Comparison of ENCODE assay signal across 14 mouse cellular contexts in the genomic region with DNA sequence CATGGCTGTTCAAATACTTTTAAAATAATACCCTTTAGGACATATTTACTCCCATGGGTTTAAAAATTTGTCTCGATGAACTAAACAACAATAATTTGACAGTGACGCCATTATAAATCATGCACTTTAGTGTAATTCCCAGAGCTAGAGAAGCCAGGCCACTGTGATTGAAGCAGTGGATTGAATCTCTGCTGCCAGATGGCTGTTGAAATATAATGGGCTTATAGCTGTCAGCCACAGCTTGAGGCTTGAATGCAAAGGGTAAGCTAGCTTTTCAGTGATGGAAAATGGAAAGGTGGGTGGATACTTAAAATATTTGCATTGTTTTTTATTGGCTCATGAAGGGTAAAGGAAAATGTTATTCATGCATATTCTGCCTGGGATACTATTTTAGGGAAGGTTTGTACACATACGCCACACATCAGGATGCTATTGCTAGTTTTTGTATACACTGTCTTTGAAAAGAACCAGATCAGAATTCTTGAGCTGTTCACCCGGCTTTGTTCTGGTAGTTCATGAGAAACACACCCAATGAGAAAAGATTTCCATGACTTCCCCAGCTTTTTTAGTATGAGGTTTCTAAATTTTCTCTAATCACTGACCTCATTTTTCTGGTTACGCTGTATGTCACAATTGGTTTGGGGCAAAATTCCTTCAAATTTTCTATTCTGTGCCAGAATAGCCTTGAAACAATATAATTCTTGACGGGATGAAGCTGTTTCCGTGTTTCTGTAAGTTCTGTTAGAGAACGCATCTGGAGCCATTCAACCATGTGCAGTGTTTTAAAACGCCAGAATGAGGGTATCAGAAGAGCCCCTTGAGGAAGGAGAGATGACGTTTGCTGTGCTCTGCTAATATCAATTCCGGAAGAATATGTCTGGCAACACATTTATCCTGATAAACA.
DNase-seq lines count a peak whose midpoint lies in the region; ATAC-seq lines count a peak whose summit lies in the region.
"Had no signal": no experiment of that assay in that cellular context is flagged by ENCODE, and none has a peak within 500 bp of the region (broad histone marks: within the 10 kb centered on the region; RNA-seq: fewer than 3 reads in every experiment).

No protein-coding gene starts in this region.

- H3K4me1 ChIP-seq in forebrain, embryonic 12.5 days = peaks cover 14% of the 10 kb centered on the region; the same call in 1 of the 2 replicates
- H3K4me1 ChIP-seq in forebrain, embryonic 11.5 days (replicated peaks; ENCODE audit: control insufficient read depth, insufficient read depth, low read length) = no peaks in the 10 kb centered on the region
- peaks cover 9% of the 10 kb centered on the region; the same call in 1 of the 2 replicates for H3K4me1 ChIP-seq in embryonic facial prominence, embryonic 14.5 days (ENCODE audit: control insufficient read depth, insufficient read depth, low read length)
- peaks cover 3% of the 10 kb centered on the region for H3K4me1 ChIP-seq in hindbrain, embryonic 16.5 days (ENCODE audit: control insufficient read depth, insufficient read depth, low read depth, low read length)
- peaks cover 14% of the 10 kb centered on the region for H3K4me1 ChIP-seq in neural tube, embryonic 13.5 days (replicated peaks)
- H3K4me1 ChIP-seq in heart, embryonic 12.5 days (replicated peaks) = no peaks in the 10 kb centered on the region

- no peaks in the 10 kb centered on the region for H3K27me3 ChIP-seq in forebrain, embryonic 12.5 days
- no peaks in the 10 kb centered on the region for H3K27me3 ChIP-seq in forebrain, embryonic 11.5 days (ENCODE audit: control insufficient read depth, insufficient read depth, low read length)
- no peaks in the 10 kb centered on the region for H3K27me3 ChIP-seq in embryonic facial prominence, embryonic 14.5 days (replicated peaks; ENCODE audit: control insufficient read depth, insufficient read depth, low read length)
- no peaks in the 10 kb centered on the region for H3K27me3 ChIP-seq in hindbrain, embryonic 16.5 days (replicated peaks; ENCODE audit: control insufficient read depth, insufficient read depth, low read length)
- H3K27me3 ChIP-seq in neural tube, embryonic 13.5 days = no peaks in the 10 kb centered on the region
- no peaks in the 10 kb centered on the region for H3K27me3 ChIP-seq in heart, embryonic 12.5 days (replicated peaks)

- H3K4me3 ChIP-seq in forebrain, embryonic 12.5 days (replicated peaks) = no peak overlapping the region
- H3K4me3 ChIP-seq in forebrain, embryonic 11.5 days (ENCODE audit: low read depth, low read length) = no peak overlapping the region
- H3K4me3 ChIP-seq in embryonic facial prominence, embryonic 14.5 days (ENCODE audit: low read depth, low read length) = no peak overlapping the region
- H3K4me3 ChIP-seq in hindbrain, embryonic 16.5 days (ENCODE audit: low read length) = no peak overlapping the region
- H3K4me3 ChIP-seq in neural tube, embryonic 13.5 days = no peak overlapping the region
- H3K4me3 ChIP-seq in heart, embryonic 12.5 days = no peak overlapping the region
- H3K4me3 ChIP-seq: gastrocnemius, adult 2 months had no signal

- H3K27ac ChIP-seq in forebrain, embryonic 12.5 days = no peak overlapping the region
- H3K27ac ChIP-seq in forebrain, embryonic 11.5 days (ENCODE audit: low read depth, low read length) = no peak overlapping the region
- H3K27ac ChIP-seq in embryonic facial prominence, embryonic 14.5 days (replicated peaks; ENCODE audit: low read depth, low read length) = peak overlapping the region; percentile 40
- peak overlapping the region; percentile 52; the same call in 1 of the 2 replicates for H3K27ac ChIP-seq in hindbrain, embryonic 16.5 days (ENCODE audit: low read depth, low read length)
- peak overlapping the region; percentile 74 for H3K27ac ChIP-seq in neural tube, embryonic 13.5 days (replicated peaks)
- H3K27ac ChIP-seq in heart, embryonic 12.5 days (ENCODE audit: poor library complexity, severe bottlenecking) = no peak overlapping the region
- H3K27ac ChIP-seq: gastrocnemius, adult 2 months had no signal

- H3K4me2 ChIP-seq in forebrain, embryonic 12.5 days = no peak overlapping the region
- no peak overlapping the region for H3K4me2 ChIP-seq in forebrain, embryonic 11.5 days (ENCODE audit: low read depth, low read length, severe bottlenecking)
- peak overlapping the region; percentile 12; the same call in 1 of the 2 replicates for H3K4me2 ChIP-seq in embryonic facial prominence, embryonic 14.5 days (ENCODE audit: low read depth, low read length)
- no peak overlapping the region for H3K4me2 ChIP-seq in hindbrain, embryonic 16.5 days (ENCODE audit: low read length)
- peak overlapping the region; percentile 27 for H3K4me2 ChIP-seq in neural tube, embryonic 13.5 days
- H3K4me2 ChIP-seq in heart, embryonic 12.5 days = no peak overlapping the region

- no peaks in the 10 kb centered on the region for H3K36me3 ChIP-seq in forebrain, embryonic 12.5 days (replicated peaks)
- no peaks in the 10 kb centered on the region for H3K36me3 ChIP-seq in forebrain, embryonic 11.5 days (ENCODE audit: control insufficient read depth, insufficient read depth, low read length)
- H3K36me3 ChIP-seq in embryonic facial prominence, embryonic 14.5 days (ENCODE audit: control insufficient read depth, insufficient read depth, low read length) = no peaks in the 10 kb centered on the region
- H3K36me3 ChIP-seq in hindbrain, embryonic 16.5 days (ENCODE audit: control insufficient read depth, insufficient read depth, low read length) = no peaks in the 10 kb centered on the region
- H3K36me3 ChIP-seq in neural tube, embryonic 13.5 days = no peaks in the 10 kb centered on the region
- no peaks in the 10 kb centered on the region for H3K36me3 ChIP-seq in heart, embryonic 12.5 days

- no peak overlapping the region for H3K9ac ChIP-seq in forebrain, embryonic 12.5 days
- H3K9ac ChIP-seq in forebrain, embryonic 11.5 days (ENCODE audit: low read length) = no peak overlapping the region
- no peak overlapping the region for H3K9ac ChIP-seq in embryonic facial prominence, embryonic 14.5 days (ENCODE audit: low read depth, low read length)
- H3K9ac ChIP-seq in hindbrain, embryonic 16.5 days (ENCODE audit: low read depth, low read length) = no peak overlapping the region
- no peak overlapping the region for H3K9ac ChIP-seq in neural tube, embryonic 13.5 days
- H3K9ac ChIP-seq in heart, embryonic 12.5 days = no peak overlapping the region

- H3K9me3 ChIP-seq in forebrain, embryonic 12.5 days = no peaks in the 10 kb centered on the region
- no peaks in the 10 kb centered on the region for H3K9me3 ChIP-seq in forebrain, embryonic 11.5 days (ENCODE audit: control insufficient read depth, low read length)
- H3K9me3 ChIP-seq in embryonic facial prominence, embryonic 14.5 days (ENCODE audit: control insufficient read depth, low read length) = no peaks in the 10 kb centered on the region
- H3K9me3 ChIP-seq in hindbrain, embryonic 16.5 days (ENCODE audit: control insufficient read depth, low read length) = no peaks in the 10 kb centered on the region
- no peaks in the 10 kb centered on the region for H3K9me3 ChIP-seq in neural tube, embryonic 13.5 days
- no peaks in the 10 kb centered on the region for H3K9me3 ChIP-seq in heart, embryonic 12.5 days (replicated peaks)

- intact Hi-C loops in left cerebral cortex, postnatal 14 days (cut with DNase I) = loop anchor here (10.0 kb wide), 1 partner anchor 349 kb away; no protein-coding TSS in a partner anchor

- peak; percentile 65; the same call in 1 of the 2 replicates for ATAC-seq in forebrain, embryonic 12.5 days (ENCODE audit: low FRiP score)
- ATAC-seq in forebrain, embryonic 11.5 days (replicated peaks; ENCODE audit: low FRiP score) = no peak
- ATAC-seq in embryonic facial prominence, embryonic 14.5 days (ENCODE audit: low read depth) = peak; percentile 82
- peak; percentile 64; the same call in 1 of the 2 replicates for ATAC-seq in hindbrain, embryonic 16.5 days
- peak; percentile 77 for ATAC-seq in neural tube, embryonic 13.5 days (ENCODE audit: low read depth)
- no peak for ATAC-seq in heart, embryonic 12.5 days (ENCODE audit: insufficient number of reproducible peaks, low FRiP score)

- DNase-seq in forebrain, embryonic 11.5 days (ENCODE audit: low spot score) = no peak
- DNase-seq in embryonic facial prominence, embryonic 14.5 days (ENCODE audit: low spot score) = peak; percentile 84
- no peak for DNase-seq in left cerebral cortex, postnatal 14 days (ENCODE audit: low spot score in 2 of 2)
- DNase-seq in kidney, adult 11 months = no peak
- DNase-seq: cerebellum, adult 8-10 months; gastrocnemius, adult 2 months; heart, postnatal 4 days; kidney, postnatal 4 days; right cerebral cortex, postnatal 4 days; thymus, adult 2 months had no signal

- 58% methylated on average over 11 of the region's 11 CpGs for WGBS in forebrain, embryonic 12.5 days
- WGBS in forebrain, embryonic 11.5 days = 77% methylated on average over 11 of the region's 11 CpGs
- WGBS in embryonic facial prominence, embryonic 14.5 days = 46% methylated on average over 11 of the region's 11 CpGs
- WGBS in hindbrain, embryonic 16.5 days = 46% methylated on average over 11 of the region's 11 CpGs
- WGBS in neural tube, embryonic 13.5 days = 43% methylated on average over 11 of the region's 11 CpGs
- WGBS in heart, embryonic 12.5 days = 74% methylated on average over 11 of the region's 11 CpGs

Comparison
In these comparisons a context has a peak if more than half of its experiments do, and no peak if none do; other contexts are left out.
1. ATAC-seq: peak in forebrain, embryonic 12.5 days (single experiment), embryonic facial prominence, embryonic 14.5 days (single experiment), hindbrain, embryonic 16.5 days (single experiment) and neural tube, embryonic 13.5 days (single experiment); none in forebrain, embryonic 11.5 days (single experiment) and heart, embryonic 12.5 days (single experiment).
2. H3K27ac ChIP-seq: peak in embryonic facial prominence, embryonic 14.5 days (single experiment), hindbrain, embryonic 16.5 days (single experiment) and neural tube, embryonic 13.5 days (single experiment); none in forebrain, embryonic 12.5 days (single experiment), forebrain, embryonic 11.5 days (single experiment) and heart, embryonic 12.5 days (single experiment).
3. H3K4me2 ChIP-seq: peak in embryonic facial prominence, embryonic 14.5 days (single experiment) and neural tube, embryonic 13.5 days (single experiment); none in forebrain, embryonic 12.5 days (single experiment), forebrain, embryonic 11.5 days (single experiment), hindbrain, embryonic 16.5 days (single experiment) and heart, embryonic 12.5 days (single experiment).